Mouse (Mus musculus) adrenal gland, adult (tissue): ENCODE measurements around the gene Gm20772.
"Not testable (repeated sequence)": the region's sequence is repeated elsewhere in the genome, so short reads cannot be mapped to it uniquely, and the experiment has no call there.

Experiments
- DNase-seq, 2 experiments: peaks; one replicate each; pipeline ENCODE4 v3.0.0; 2022 to 2023; ENCODE audit warnings: low spot score in 1 of 2; ENCODE audit not compliant: inconsistent age in 2 of 2

Gene Gm20772

GRCm38 (mm10) chrY:17874441-17874840 is at the start of gene Gm20772, which contains the start of gene Gm20831:
Gene Gm20772, plus strand, starts transcription at chrY:17874741.
Gene Gm20831, plus strand, starts transcription at chrY:17874741.
- DNase-seq: not testable (repeated sequence)

- not testable (repeated sequence) for DNase-seq
Observed at GRCm38 (mm10) chrY:17846166-17846565, 28.4 kb upstream of the Gm20772 start, which contains the start of gene Gm21904. Gene Gm21904, minus strand, starts transcription at chrY:17846266.
